Mouse (Mus musculus): ENCODE data around the gene Gm21750. TPM values are rescaled to one million over a fixed set of nuclear protein-coding genes. Genes with fewer than 3 reads are reported as not detected.
"Not testable (repeated sequence)": the region's sequence is repeated elsewhere in the genome, so short reads cannot be mapped to it uniquely, and the experiment has no call there.

Gm21750 gene
- total RNA-seq (2014; rRNA removed; ENCODE audit: low replicate concordance) = not detected in 2 replicates
- not detected in 2 replicates for polyA plus RNA-seq (2015; fragmentation: Nextera tagmentation; extraction: Ambion mirVana)

GRCm38 (mm10) chr14:73660925-73661324, at the start of gene Gm21750:
Gene Gm21750, plus strand, starts transcription at chr14:73661225.
- H3K4me3 ChIP-seq (ENCODE audit: low read depth, low read length); H3K9ac ChIP-seq (replicated peaks; ENCODE audit: low read depth, low read length); H3K9me3 ChIP-seq (replicated peaks; ENCODE audit: control insufficient read depth, low read length); H3K27ac ChIP-seq (ENCODE audit: low read depth); DNase-seq (ENCODE audit: low spot score); ATAC-seq (ENCODE audit: insufficient read depth, low read depth); H3K27me3 ChIP-seq (ENCODE audit: control insufficient read depth, insufficient read depth, low read length); H3K36me3 ChIP-seq (replicated peaks; ENCODE audit: control insufficient read depth, insufficient read depth, low read length); H3K4me2 ChIP-seq (ENCODE audit: low read depth, low read length); H3K4me1 ChIP-seq (ENCODE audit: control insufficient read depth, insufficient read depth): not testable (repeated sequence)
- 67% methylated on average over 3 of the region's 3 CpGs for WGBS

GRCm38 (mm10) chr14:73614961-73615360, 46.1 kb upstream of the Gm21750 start:
- H3K36me3 ChIP-seq (replicated peaks; ENCODE audit: control insufficient read depth, insufficient read depth, low read length); ATAC-seq (ENCODE audit: insufficient read depth, low read depth); H3K4me2 ChIP-seq (ENCODE audit: low read depth, low read length); H3K27me3 ChIP-seq (ENCODE audit: control insufficient read depth, insufficient read depth, low read length); H3K9me3 ChIP-seq (replicated peaks; ENCODE audit: control insufficient read depth, low read length); H3K9ac ChIP-seq (replicated peaks; ENCODE audit: low read depth, low read length); H3K4me1 ChIP-seq (ENCODE audit: control insufficient read depth, insufficient read depth); H3K4me3 ChIP-seq (ENCODE audit: low read depth, low read length); DNase-seq (ENCODE audit: low spot score); H3K27ac ChIP-seq (ENCODE audit: low read depth): not testable (repeated sequence)
- WGBS = 75% methylated on average over 1 of the region's 1 CpGs

GRCm38 (mm10) chr14:73620880-73621279, 40.1 kb upstream of the Gm21750 start:
- Histone ChIP-seq H3K9ac (replicated peaks; ENCODE audit: low read depth, low read length) (no peak overlapping the region), H3K4me2 (ENCODE audit: low read depth, low read length) (no peak overlapping the region)

DNA sequence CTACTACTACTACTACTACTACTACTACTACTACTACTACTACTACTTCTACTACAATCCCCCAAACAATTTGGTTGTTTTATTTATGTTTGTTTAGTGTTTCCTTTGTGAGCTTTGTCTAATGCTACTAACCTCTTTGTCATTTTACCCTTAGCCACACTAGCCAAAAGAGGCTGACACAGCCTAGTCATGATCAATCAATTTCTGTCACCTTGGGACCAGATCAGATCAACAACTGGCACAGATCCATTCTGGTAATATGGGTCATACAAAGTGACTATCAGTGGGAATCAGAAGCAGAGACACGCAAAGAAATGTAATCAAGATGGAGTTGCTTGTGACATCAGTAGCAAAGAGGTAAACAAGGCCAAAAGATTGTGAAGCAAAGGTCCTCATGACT, 38.0 kb upstream of the Gm21750 start:
- no peak overlapping the region for H3K27ac ChIP-seq (ENCODE audit: low read depth)
- no peak overlapping the region for H3K9ac ChIP-seq (replicated peaks; ENCODE audit: low read depth, low read length)
- DNase-seq (ENCODE audit: low spot score) (no peak), ATAC-seq (ENCODE audit: insufficient read depth, low read depth) (no peak)
- no peak overlapping the region for H3K4me2 ChIP-seq (ENCODE audit: low read depth, low read length)
- H3K4me1 ChIP-seq (ENCODE audit: control insufficient read depth, insufficient read depth) = no peaks in the 10 kb centered on the region
- 79% methylated on average over 1 of the region's 1 CpGs for WGBS
- no peak overlapping the region for H3K4me3 ChIP-seq (ENCODE audit: low read depth, low read length)
- H3K9me3 ChIP-seq (replicated peaks; ENCODE audit: control insufficient read depth, low read length) = peaks cover 8% of the 10 kb centered on the region; the same call in 1 of the 2 replicates
- H3K36me3 ChIP-seq (replicated peaks; ENCODE audit: control insufficient read depth, insufficient read depth, low read length) = no peaks in the 10 kb centered on the region
- TF ChIP-seq CTCF (IDR thresholded peaks at IDR 0.05; ENCODE audit: low read depth) (no peak), EP300 (IDR thresholded peaks at IDR 0.05; ENCODE audit: low read depth) (no peak)
- no peaks in the 10 kb centered on the region for H3K27me3 ChIP-seq (ENCODE audit: control insufficient read depth, insufficient read depth, low read length)

More at GRCm38 (mm10) chr14:73620880-73621279, 40.1 kb upstream of the Gm21750 start:
- no peak for DNase-seq (ENCODE audit: low spot score)
- Histone ChIP-seq H3K4me3 (ENCODE audit: low read depth, low read length) (no peak overlapping the region), H3K27ac (ENCODE audit: low read depth) (no peak overlapping the region), H3K9me3 (replicated peaks; ENCODE audit: control insufficient read depth, low read length) (peaks cover 8% of the 10 kb centered on the region; the same call in 1 of the 2 replicates), H3K4me1 (ENCODE audit: control insufficient read depth, insufficient read depth) (no peaks in the 10 kb centered on the region), H3K27me3 (ENCODE audit: control insufficient read depth, insufficient read depth, low read length) (no peaks in the 10 kb centered on the region), H3K36me3 (replicated peaks; ENCODE audit: control insufficient read depth, insufficient read depth, low read length) (no peaks in the 10 kb centered on the region)
- TF ChIP-seq CTCF (IDR thresholded peaks at IDR 0.05; ENCODE audit: low read depth) (no peak), EP300 (IDR thresholded peaks at IDR 0.05; ENCODE audit: low read depth) (no peak)
- WGBS = 71% methylated on average over 3 of the region's 3 CpGs
- ATAC-seq (ENCODE audit: insufficient read depth, low read depth) = no peak

GRCm38 (mm10) chr14:73625469-73625868, 35.6 kb upstream of the Gm21750 start:
- Histone ChIP-seq H3K4me3 (ENCODE audit: low read depth, low read length) (no peak overlapping the region), H3K36me3 (replicated peaks; ENCODE audit: control insufficient read depth, insufficient read depth, low read length) (no peaks in the 10 kb centered on the region), H3K4me2 (ENCODE audit: low read depth, low read length) (no peak overlapping the region), H3K27ac (ENCODE audit: low read depth) (no peak overlapping the region), H3K9me3 (replicated peaks; ENCODE audit: control insufficient read depth, low read length) (no peaks in the 10 kb centered on the region), H3K27me3 (ENCODE audit: control insufficient read depth, insufficient read depth, low read length) (no peaks in the 10 kb centered on the region), H3K4me1 (ENCODE audit: control insufficient read depth, insufficient read depth) (no peaks in the 10 kb centered on the region), H3K9ac (replicated peaks; ENCODE audit: low read depth, low read length) (no peak overlapping the region)
- DNase-seq (ENCODE audit: low spot score) = no peak
- TF ChIP-seq CTCF (IDR thresholded peaks at IDR 0.05; ENCODE audit: low read depth) (peak; percentile 40), EP300 (IDR thresholded peaks at IDR 0.05; ENCODE audit: low read depth) (no peak)
- WGBS = 52% methylated on average over 3 of the region's 3 CpGs
- no peak for ATAC-seq (ENCODE audit: insufficient read depth, low read depth)

DNA sequence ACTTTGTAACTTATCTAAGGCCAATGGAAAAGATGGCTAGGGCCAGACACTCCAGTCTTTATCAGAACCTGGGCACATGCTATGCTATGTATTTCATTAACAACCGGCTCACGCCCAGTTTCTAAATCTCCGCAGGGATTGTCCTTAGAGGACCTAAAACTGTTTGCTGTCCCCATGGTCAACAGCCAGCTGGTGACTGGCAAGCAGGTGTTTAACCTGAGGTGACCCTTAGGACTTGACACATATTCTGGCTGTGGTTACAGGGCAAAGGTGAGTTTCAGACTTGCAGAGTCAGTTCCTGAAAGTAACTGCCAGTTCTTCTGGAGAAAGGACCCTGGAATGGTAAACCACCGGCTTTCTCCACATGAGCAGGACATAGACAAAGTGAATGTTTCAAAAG, 29.5 kb upstream of the Gm21750 start:
- Histone ChIP-seq H3K27me3 (ENCODE audit: control insufficient read depth, insufficient read depth, low read length) (no peaks in the 10 kb centered on the region), H3K36me3 (replicated peaks; ENCODE audit: control insufficient read depth, insufficient read depth, low read length) (no peaks in the 10 kb centered on the region), H3K27ac (ENCODE audit: low read depth) (0 out of 2 replicates have a peak overlapping the region, but pooled peaks have one; percentile 25), H3K4me3 (ENCODE audit: low read depth, low read length) (no peak overlapping the region), H3K9me3 (replicated peaks; ENCODE audit: control insufficient read depth, low read length) (no peaks in the 10 kb centered on the region), H3K4me2 (ENCODE audit: low read depth, low read length) (no peak overlapping the region), H3K9ac (replicated peaks; ENCODE audit: low read depth, low read length) (no peak overlapping the region), H3K4me1 (ENCODE audit: control insufficient read depth, insufficient read depth) (peaks cover 10% of the 10 kb centered on the region)
- no peak; the same call in 1 of the 2 replicates for TF ChIP-seq EP300 (IDR thresholded peaks at IDR 0.05; ENCODE audit: low read depth)
- no peak for TF ChIP-seq CTCF (IDR thresholded peaks at IDR 0.05; ENCODE audit: low read depth)
- DNase-seq (ENCODE audit: low spot score) = peak; percentile 13
- 58% methylated on average over 4 of the region's 4 CpGs for WGBS
- ATAC-seq (ENCODE audit: insufficient read depth, low read depth) = peak; percentile 28; the same call in 1 of the 2 replicates
